8 mouse cellular contexts compared by ENCODE assay signal in the genomic region with DNA sequence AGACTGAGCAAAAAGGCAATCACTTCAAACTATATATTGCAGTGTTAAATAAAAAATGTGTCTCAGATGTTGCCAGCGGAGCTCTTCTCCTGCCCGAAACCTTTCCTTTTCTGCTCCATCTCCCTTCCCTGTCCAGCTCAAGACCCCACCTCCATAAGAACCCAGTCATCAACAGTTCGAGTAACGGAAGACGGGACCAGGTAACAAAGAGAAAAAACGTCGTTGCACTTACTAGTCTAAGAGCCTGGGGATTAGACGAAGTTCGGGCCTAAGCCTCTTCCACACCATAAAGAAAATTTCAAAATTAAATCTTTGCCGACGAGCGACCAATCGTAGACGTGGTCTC. TPM values are rescaled to one million over a fixed set of nuclear protein-coding genes. Genes with fewer than 3 reads are reported as not detected.
A peak's percentile ranks its signal among the peaks of the same experiment; 100 is the strongest.
DNase-seq lines count a peak whose midpoint lies in the region; ATAC-seq and TF ChIP-seq lines count a peak whose summit lies in the region.

Prr11 (minus strand) TSS at position 300 of the 346 bp plus-strand sequence.

- peak within 1 kb of the TSS; percentile 96 for H3K4me3 ChIP-seq in lung, embryonic 14.5 days (ENCODE audit: low read depth, low read length)
- H3K4me3 ChIP-seq in embryonic fibroblast, embryonic 13.5 days (ENCODE audit: insufficient read depth, low read length), result peak within 1 kb of the TSS; percentile 95
- H3K4me3 ChIP-seq in limb, embryonic 11.5 days (ENCODE audit: low read depth, low read length), result peak within 1 kb of the TSS; percentile 98
- peak within 1 kb of the TSS; percentile 97 for H3K4me3 ChIP-seq in neural tube, embryonic 15.5 days (replicated peaks)

- peak within 1 kb of the TSS; percentile 99 for H3K9ac ChIP-seq in lung, embryonic 14.5 days
- H3K9ac ChIP-seq in limb, embryonic 11.5 days (ENCODE audit: low read length), result peak within 1 kb of the TSS; percentile 100
- H3K9ac ChIP-seq in neural tube, embryonic 15.5 days (replicated peaks), result peak within 1 kb of the TSS; percentile 92

- intact Hi-C loops in left cerebral cortex, postnatal 4 days (cut with DNase I), result no loop called here

- no peaks in the 10 kb centered on the region for H3K9me3 ChIP-seq in lung, embryonic 14.5 days (ENCODE audit: low read depth, low read length)
- no peaks in the 10 kb centered on the region for H3K9me3 ChIP-seq in limb, embryonic 11.5 days (ENCODE audit: control insufficient read depth, low read length)
- no peaks in the 10 kb centered on the region for H3K9me3 ChIP-seq in neural tube, embryonic 15.5 days (replicated peaks)

- H3K4me2 ChIP-seq in lung, embryonic 14.5 days, result peak within 1 kb of the TSS; percentile 80
- H3K4me2 ChIP-seq in limb, embryonic 11.5 days (ENCODE audit: low read depth, severe bottlenecking), result peak within 1 kb of the TSS; percentile 60
- peak within 1 kb of the TSS; percentile 72 for H3K4me2 ChIP-seq in neural tube, embryonic 15.5 days

- peak; percentile 68; the same call in 1 of the 2 replicates for TF ChIP-seq POLR2A in embryonic fibroblast, embryonic 13.5 days (IDR thresholded peaks at IDR 0.05; ENCODE audit: low read depth, low read length)

- no peak for ATAC-seq in lung, embryonic 14.5 days (ENCODE audit: insufficient read depth)
- no peak for ATAC-seq in limb, embryonic 11.5 days (ENCODE audit: insufficient number of reproducible peaks, low FRiP score, low TSS enrichment, low read depth)
- no peak for ATAC-seq in neural tube, embryonic 15.5 days (ENCODE audit: low FRiP score)

- no peak for TF ChIP-seq CTCF in lung, embryonic 14.5 days (IDR thresholded peaks at IDR 0.05; ENCODE audit: low read depth)
- TF ChIP-seq CTCF in embryonic fibroblast, embryonic 13.5 days (IDR thresholded peaks at IDR 0.05; ENCODE audit: borderline replicate concordance, insufficient read depth, low read length), result no peak

- H3K36me3 ChIP-seq in lung, embryonic 14.5 days (ENCODE audit: insufficient read depth), result peaks cover 41% of the 10 kb centered on the region
- H3K36me3 ChIP-seq in limb, embryonic 11.5 days (ENCODE audit: control insufficient read depth, insufficient read depth, low read length), result peaks cover 8% of the 10 kb centered on the region; the same call in 1 of the 2 replicates
- H3K36me3 ChIP-seq in neural tube, embryonic 15.5 days, result peaks cover 5% of the 10 kb centered on the region; the same call in 1 of the 2 replicates

- no peak for DNase-seq in lung, embryonic 14.5 days
- DNase-seq in lung, postnatal 14 days, result no peak
- DNase-seq in limb, embryonic 11.5 days (ENCODE audit: low spot score), result no peak
- no peak for DNase-seq in adrenal gland, adult 8-10 months
- no peak for DNase-seq in left cerebral cortex, postnatal 4 days
- no peak for DNase-seq in cerebellum, adult 8-10 months

- peak within 1 kb of the TSS; percentile 98 for H3K27ac ChIP-seq in lung, embryonic 14.5 days (ENCODE audit: low read depth)
- peak within 1 kb of the TSS; percentile 89 for H3K27ac ChIP-seq in embryonic fibroblast, embryonic 13.5 days (ENCODE audit: insufficient read depth, low read length)
- peak within 1 kb of the TSS; percentile 96 for H3K27ac ChIP-seq in limb, embryonic 11.5 days (replicated peaks; ENCODE audit: low read depth, low read length)
- H3K27ac ChIP-seq in neural tube, embryonic 15.5 days (replicated peaks), result peak within 1 kb of the TSS; percentile 96

- peaks cover 8% of the 10 kb centered on the region; the same call in 1 of the 2 replicates for H3K4me1 ChIP-seq in lung, embryonic 14.5 days (ENCODE audit: insufficient read depth)
- no peaks in the 10 kb centered on the region; the same call in 1 of the 2 replicates for H3K4me1 ChIP-seq in embryonic fibroblast, embryonic 13.5 days (ENCODE audit: control insufficient read depth, insufficient read depth, low read length)
- 0 out of 2 replicates have a peak, but pooled peaks cover 5% of the 10 kb centered on the region for H3K4me1 ChIP-seq in limb, embryonic 11.5 days (ENCODE audit: control insufficient read depth, insufficient read depth, low read length)
- peaks cover 27% of the 10 kb centered on the region for H3K4me1 ChIP-seq in neural tube, embryonic 15.5 days

- no peaks in the 10 kb centered on the region for H3K27me3 ChIP-seq in lung, embryonic 14.5 days (ENCODE audit: insufficient read depth, low read length)
- no peaks in the 10 kb centered on the region for H3K27me3 ChIP-seq in limb, embryonic 11.5 days (ENCODE audit: control insufficient read depth, insufficient read depth, low read length)
- no peaks in the 10 kb centered on the region for H3K27me3 ChIP-seq in neural tube, embryonic 15.5 days (replicated peaks)

- under 1% methylated on average over 14 of the region's 14 CpGs for WGBS in lung, embryonic 14.5 days
- WGBS in limb, embryonic 11.5 days, result 0% methylated on average over 14 of the region's 14 CpGs
- under 1% methylated on average over 14 of the region's 14 CpGs for WGBS in neural tube, embryonic 15.5 days

RNA-seq across cellular contexts. Expression of gene Prr11, which starts in this region (rescaled TPM):
- 23.0 and 23.1 TPM in 2 replicates for polyA plus RNA-seq in lung, embryonic 14.5 days (2014; fragmentation: Nextera tagmentation; extraction: Ambion mirVana)
- 20.5 and 30.1 TPM in 2 replicates for polyA plus RNA-seq in embryonic fibroblast, embryonic 13.5 days (2011; ENCODE audit: insufficient read length, low read depth, missing spikeins)
- 18.9 and 21.0 TPM in 2 replicates for polyA plus RNA-seq in limb, embryonic 11.5 days (2014; fragmentation: Nextera tagmentation; extraction: Ambion mirVana)
- 2.1 and 3.6 TPM in 2 replicates for polyA plus RNA-seq in neural tube, embryonic 15.5 days (2015; fragmentation: Nextera tagmentation; extraction: Ambion mirVana)
- total RNA-seq in adrenal gland, adult 8-10 months (2022), result 1 to 10 TPM in 3 of 4 experiments, under 1 TPM in 1; 0.75 to 1.3 (median 1.2) TPM
- total RNA-seq in left cerebral cortex, postnatal 4 days (2021), result 1 to 10 TPM; 2.7 to 3.0 TPM
